Mouse (Mus musculus) G1E-ER4 (cell line): ENCODE data around the gene Olfr293. TPM values are rescaled to one million over a fixed set of nuclear protein-coding genes. Genes with fewer than 3 reads are reported as not detected.

Experiments
- GATA1 ChIP-seq: IDR thresholded peaks from one replicate; pipeline ENCODE4 v1.8.0; 2012; ENCODE audit warnings: low read length, inconsistent platforms
- polyA plus RNA-seq: library from polyadenylated mRNA; stranded (reverse); fragments of >175 nt; gene quantifications from 2 replicates; pipeline ENCODE4 v1.2.3, GENCODE M21; 2012

Gene Olfr293
- polyA plus RNA-seq: not detected in 2 replicates

DNA sequence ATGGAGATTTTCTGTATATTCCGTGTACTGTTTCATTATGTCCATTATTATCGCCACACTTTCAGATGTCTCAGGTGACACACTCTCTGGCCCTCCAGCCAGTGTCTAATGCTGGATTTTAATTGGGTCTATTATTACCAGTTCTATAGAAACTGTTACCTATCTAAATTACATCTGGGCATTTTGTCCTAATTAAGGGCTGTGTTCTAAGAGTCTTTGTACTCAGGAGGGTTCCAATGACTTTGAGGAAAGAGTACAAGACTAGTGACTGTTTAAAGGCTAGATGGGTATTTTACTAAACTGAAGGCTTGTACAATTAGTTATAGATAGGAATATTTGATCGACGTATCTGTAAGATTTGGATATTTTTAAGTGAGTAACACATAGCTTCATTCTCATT lies at the start of gene Olfr293:
TSS of gene Olfr293 (plus strand) at position 301 of the 400 bp plus-strand sequence.
- no peak for TF ChIP-seq GATA1

- TF ChIP-seq GATA1: no peak
Measured at GRCm38 (mm10) chr7:86616543-86616942, 32.3 kb upstream of the Olfr293 start, which contains the start of gene Olfr294. Gene Olfr294 (minus strand): TSS chr7:86616643.

DNA sequence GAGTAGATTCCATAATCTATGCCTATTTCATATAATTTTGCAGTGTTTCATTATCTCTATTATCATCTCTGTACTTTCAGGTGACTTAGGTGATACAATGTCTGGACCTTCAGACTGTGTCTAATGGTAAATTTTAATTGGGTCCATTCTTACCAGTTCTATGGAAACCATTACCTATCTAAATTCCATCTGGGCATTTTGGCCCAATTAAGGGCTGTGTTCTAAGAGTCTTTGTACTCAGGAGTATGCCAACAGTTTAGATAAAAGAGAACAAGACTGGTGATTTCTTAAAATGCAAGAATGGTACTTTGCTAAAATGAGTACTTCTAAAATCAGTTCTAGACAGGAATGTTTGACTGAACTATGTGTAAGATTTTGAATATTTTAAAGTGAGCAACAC lies 39.2 kb downstream of the Olfr293 start, which contains the start of gene Olfr292:
TSS of gene Olfr292 (plus strand) at position 301 of the 400 bp plus-strand sequence.
- no peak for TF ChIP-seq GATA1

Other genes with a start within 250 kb of the Olfr293 start
- gene Olfr301, start 245.2 kb upstream of the Olfr293 start, polyA plus RNA-seq: not detected in 2 replicates
- not detected in 2 replicates for gene Olfr299, start 189.1 kb upstream of the Olfr293 start, polyA plus RNA-seq
- not detected in 2 replicates for gene Olfr298, start 156.6 kb upstream of the Olfr293 start, polyA plus RNA-seq
- gene Olfr297, start 129.1 kb upstream of the Olfr293 start, polyA plus RNA-seq: not detected in 2 replicates
- not detected in 2 replicates for gene Olfr295, start 65.2 kb upstream of the Olfr293 start, polyA plus RNA-seq
- not detected in 2 replicates for gene Olfr294, start 32.4 kb upstream of the Olfr293 start, polyA plus RNA-seq
- not detected in 2 replicates for gene Olfr292, start 39.3 kb downstream of the Olfr293 start, polyA plus RNA-seq
- gene Folh1, start 126.9 kb downstream of the Olfr293 start, polyA plus RNA-seq: not detected in 2 replicates
- not detected in 2 replicates for gene Vmn2r77, start 146.0 kb downstream of the Olfr293 start, polyA plus RNA-seq